8 mouse cellular contexts compared by ENCODE assay signal in the genomic region with DNA sequence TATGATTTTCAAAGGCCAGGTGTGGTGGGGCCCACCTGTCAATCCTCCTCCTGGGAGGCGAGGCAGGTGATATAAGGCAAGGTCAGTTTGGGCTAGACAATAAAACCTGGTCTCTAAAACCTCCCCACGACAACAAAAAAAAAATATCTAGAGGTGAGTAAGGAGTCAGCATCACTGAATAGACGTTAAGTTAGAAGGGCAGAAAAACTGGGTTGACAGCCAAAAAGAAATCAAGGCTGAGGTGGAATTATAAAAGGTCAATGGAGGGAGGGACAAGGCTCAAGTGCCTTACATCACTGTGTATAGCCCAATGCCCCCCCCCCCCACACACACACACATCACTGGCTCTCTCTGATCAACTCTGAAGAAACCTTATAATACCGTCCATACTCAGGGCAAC. TPM values are rescaled to one million over a fixed set of nuclear protein-coding genes. Genes with fewer than 3 reads are reported as not detected.
DNase-seq lines count a peak whose midpoint lies in the region; ATAC-seq and TF ChIP-seq lines count a peak whose summit lies in the region.

No protein-coding gene starts in this region.

- WGBS in kidney, adult 2 months = 16% methylated on average over 4 of the region's 4 CpGs
- 32% methylated on average over 4 of the region's 4 CpGs for WGBS in hindbrain, embryonic 13.5 days
- WGBS in midbrain, embryonic 14.5 days = 27% methylated on average over 4 of the region's 4 CpGs

- peaks cover 11% of the 10 kb centered on the region for H3K4me1 ChIP-seq in kidney, adult 2 months (ENCODE audit: control insufficient read depth, insufficient read depth, low read length)
- peaks cover 6% of the 10 kb centered on the region for H3K4me1 ChIP-seq in brown adipose tissue, adult 24 weeks (ENCODE audit: control insufficient read depth, insufficient read depth, insufficient read length, low read length)
- peaks cover 21% of the 10 kb centered on the region for H3K4me1 ChIP-seq in hindbrain, embryonic 13.5 days (replicated peaks)
- H3K4me1 ChIP-seq in midbrain, embryonic 14.5 days (ENCODE audit: control insufficient read depth, insufficient read depth, low read length) = peaks cover 17% of the 10 kb centered on the region

- TF ChIP-seq POLR2A in kidney, adult 2 months (IDR thresholded peaks at IDR 0.05; ENCODE audit: low read depth, low read length) = no peak

- ATAC-seq in hindbrain, embryonic 13.5 days (ENCODE audit: low FRiP score) = peak; percentile 30; the same call in 1 of the 2 replicates
- no peak for ATAC-seq in midbrain, embryonic 14.5 days (ENCODE audit: low FRiP score, low TSS enrichment)

- no peaks in the 10 kb centered on the region; the same call in 1 of the 2 replicates for H3K36me3 ChIP-seq in kidney, adult 2 months (ENCODE audit: control insufficient read depth, insufficient read depth, low read length)
- peaks cover 40% of the 10 kb centered on the region for H3K36me3 ChIP-seq in hindbrain, embryonic 13.5 days
- peaks cover 35% of the 10 kb centered on the region for H3K36me3 ChIP-seq in midbrain, embryonic 14.5 days (ENCODE audit: control insufficient read depth, insufficient read depth, low read length)

- TF ChIP-seq CTCF in kidney, adult 2 months (conservative IDR thresholded peaks at IDR 0.05; ENCODE audit: insufficient read depth, insufficient read length, low read depth, low read length) = no peak

- peak overlapping the region; percentile 79 for H3K4me3 ChIP-seq in kidney, adult 2 months (ENCODE audit: insufficient read depth, low read depth, low read length)
- peak overlapping the region; percentile 81 for H3K4me3 ChIP-seq in brown adipose tissue, adult 24 weeks (ENCODE audit: insufficient read depth, low read depth, low read length)
- H3K4me3 ChIP-seq in hindbrain, embryonic 13.5 days = peak overlapping the region; percentile 76
- peak overlapping the region; percentile 66 for H3K4me3 ChIP-seq in midbrain, embryonic 14.5 days (replicated peaks; ENCODE audit: low read depth, low read length)

- peak overlapping the region; percentile 92; the same call in 1 of the 2 replicates for H3K27ac ChIP-seq in kidney, adult 2 months (ENCODE audit: insufficient read depth, low read depth, low read length)
- H3K27ac ChIP-seq in brown adipose tissue, adult 24 weeks (replicated peaks; ENCODE audit: low read depth, low read length) = peak overlapping the region; percentile 93
- H3K27ac ChIP-seq in hindbrain, embryonic 13.5 days = peak overlapping the region; percentile 97; the same call in 1 of the 2 replicates
- H3K27ac ChIP-seq in midbrain, embryonic 14.5 days (replicated peaks; ENCODE audit: low read depth, low read length) = peak overlapping the region; percentile 94

- peak overlapping the region; percentile 87 for H3K4me2 ChIP-seq in hindbrain, embryonic 13.5 days
- H3K4me2 ChIP-seq in midbrain, embryonic 14.5 days (ENCODE audit: low read length) = peak overlapping the region; percentile 75

- DNase-seq in kidney, adult 2 months = no peak
- no peak for DNase-seq in kidney, postnatal 10 days
- DNase-seq in midbrain, embryonic 14.5 days = no peak
- no peak for DNase-seq in ovary, postnatal 10 days (ENCODE audit: low spot score)
- DNase-seq in spleen, adult 12 weeks (ENCODE audit: low spot score) = no peak
- DNase-seq in retina, postnatal 1 day = no peak

- H3K9me3 ChIP-seq in hindbrain, embryonic 13.5 days = no peaks in the 10 kb centered on the region
- no peaks in the 10 kb centered on the region for H3K9me3 ChIP-seq in midbrain, embryonic 14.5 days (ENCODE audit: control insufficient read depth, low read length)

- H3K27me3 ChIP-seq in kidney, adult 2 months (replicated peaks; ENCODE audit: control insufficient read depth, insufficient read depth, low read length) = no peaks in the 10 kb centered on the region
- no peaks in the 10 kb centered on the region for H3K27me3 ChIP-seq in hindbrain, embryonic 13.5 days
- H3K27me3 ChIP-seq in midbrain, embryonic 14.5 days (ENCODE audit: control insufficient read depth, insufficient read depth, low read length) = no peaks in the 10 kb centered on the region

- H3K9ac ChIP-seq in hindbrain, embryonic 13.5 days = peak overlapping the region; percentile 86
- H3K9ac ChIP-seq in midbrain, embryonic 14.5 days (replicated peaks; ENCODE audit: low read length) = peak overlapping the region; percentile 73; the same call in 1 of the 2 replicates

RNA-seq across cellular contexts. Expression of a gene that starts 0.7 kb away (rescaled TPM):
- polyA plus RNA-seq in kidney, adult 2 months (2012; rRNA removed) = 396 and 408 TPM in 2 replicates
- 696 and 736 TPM in 2 replicates for polyA plus RNA-seq in brown adipose tissue, adult 24 weeks (2012; ENCODE audit: insufficient read depth, insufficient read length, missing spikeins)
- polyA plus RNA-seq in hindbrain, embryonic 13.5 days (2015; fragmentation: Nextera tagmentation; extraction: Ambion mirVana) = 214 and 218 TPM in 2 replicates
- 219 and 234 TPM in 2 replicates for polyA plus RNA-seq in midbrain, embryonic 14.5 days (2014; fragmentation: Nextera tagmentation; extraction: Ambion mirVana)

RNA-seq across cellular contexts. Expression of a gene that starts 28.4 kb away (rescaled TPM):
- 3.8 and 4.1 TPM in 2 replicates for polyA plus RNA-seq in kidney, adult 2 months (2012; rRNA removed)
- 0.67 and 0.79 TPM in 2 replicates for polyA plus RNA-seq in brown adipose tissue, adult 24 weeks (2012; ENCODE audit: insufficient read depth, insufficient read length, missing spikeins)
- polyA plus RNA-seq in hindbrain, embryonic 13.5 days (2015; fragmentation: Nextera tagmentation; extraction: Ambion mirVana) = 6.2 and 7.4 TPM in 2 replicates
- 9.2 and 9.4 TPM in 2 replicates for polyA plus RNA-seq in midbrain, embryonic 14.5 days (2014; fragmentation: Nextera tagmentation; extraction: Ambion mirVana)

RNA-seq across cellular contexts. Expression of a gene that starts 42.5 kb away (rescaled TPM):
- polyA plus RNA-seq in kidney, adult 2 months (2012; rRNA removed) = 98.8 and 132 TPM in 2 replicates
- 57.6 and 63.5 TPM in 2 replicates for polyA plus RNA-seq in brown adipose tissue, adult 24 weeks (2012; ENCODE audit: insufficient read depth, insufficient read length, missing spikeins)
- polyA plus RNA-seq in hindbrain, embryonic 13.5 days (2015; fragmentation: Nextera tagmentation; extraction: Ambion mirVana) = 184 and 191 TPM in 2 replicates
- 178 and 186 TPM in 2 replicates for polyA plus RNA-seq in midbrain, embryonic 14.5 days (2014; fragmentation: Nextera tagmentation; extraction: Ambion mirVana)
